Mouse (Mus musculus) MEL (cell line): ENCODE data around the gene Dyrk3.

Experiments used
- CHD2 ChIP-seq: IDR thresholded peaks from 2 replicates; pipeline ENCODE4 v1.6.1; 2011; ENCODE audit warnings: low read length, improper control_type of control experiment
- CTCF ChIP-seq, 3 experiments: IDR thresholded peaks in 2 of 3; conservative IDR thresholded peaks in 1 of 3; 2 replicates each; pipeline ENCODE4 v1.5.1; 2011 to 2012; ENCODE audit warnings: low read length in 3 of 3, low read depth in 2 of 3, mild to moderate bottlenecking in 2 of 3, improper control_type of control experiment in 1 of 3, inconsistent platforms in 1 of 3, mixed read lengths in 1 of 3, moderate library complexity in 1 of 3; ENCODE audit not compliant: control insufficient read depth in 1 of 3, insufficient read depth in 1 of 3, poor library complexity in 1 of 3, severe bottlenecking in 1 of 3
- EP300 ChIP-seq, 2 experiments: IDR thresholded peaks; 2 replicates each; pipeline ENCODE4 v1.6.1; 2011; ENCODE audit warnings: improper control_type of control experiment in 2 of 2, low read length in 2 of 2, low read depth in 1 of 2, mild to moderate bottlenecking in 1 of 2
- ETS1 ChIP-seq: IDR thresholded peaks from 2 replicates; pipeline ENCODE4 v1.6.1; 2012; ENCODE audit warnings: low read depth, mild to moderate bottlenecking, inconsistent platforms, low read length, improper control_type of control experiment, moderate library complexity
- GATA1 ChIP-seq: IDR thresholded peaks from 2 replicates; pipeline ENCODE4 v1.6.1; 2011; ENCODE audit warnings: low read depth, low read length, improper control_type of control experiment
- KAT2A ChIP-seq: conservative IDR thresholded peaks from 2 replicates; pipeline ENCODE4 v1.6.1; 2012; ENCODE audit warnings: low read depth, low read length, improper control_type of control experiment, inconsistent platforms
- MAZ ChIP-seq: IDR thresholded peaks from 2 replicates; pipeline ENCODE4 v1.6.1; 2012; ENCODE audit warnings: low read depth, mild to moderate bottlenecking, inconsistent platforms, low read length, improper control_type of control experiment
- POLR2A ChIP-seq, 2 experiments: IDR thresholded peaks; 2 replicates each; pipeline ENCODE4 v1.6.1; 2011 to 2012; ENCODE audit warnings: low read length in 2 of 2, mild to moderate bottlenecking in 2 of 2, control low read depth in 1 of 2, improper control_type of control experiment in 1 of 2, low read depth in 1 of 2, moderate library complexity in 1 of 2; ENCODE audit not compliant: control insufficient read depth in 1 of 2, insufficient read depth in 1 of 2, poor library complexity in 1 of 2
- POLR2AphosphoS2 ChIP-seq: IDR thresholded peaks from 2 replicates; pipeline ENCODE4 v1.6.1; 2011; ENCODE audit warnings: low read length, improper control_type of control experiment
- RCOR1 ChIP-seq: IDR thresholded peaks from 2 replicates; pipeline ENCODE4 v1.6.1; 2012; ENCODE audit warnings: low read depth, mild to moderate bottlenecking, inconsistent platforms, low read length, improper control_type of control experiment
- USF1 ChIP-seq: IDR thresholded peaks from 2 replicates; pipeline ENCODE4 v1.6.1; 2014; ENCODE audit warnings: low read depth, mild to moderate bottlenecking, inconsistent platforms, low read length, improper control_type of control experiment, moderate library complexity
- USF2 ChIP-seq, 2 experiments: IDR thresholded peaks; 2 replicates each; pipeline ENCODE4 v1.6.1; 2011 to 2012; ENCODE audit warnings: improper control_type of control experiment in 2 of 2, low read length in 2 of 2, borderline replicate concordance in 1 of 2, inconsistent platforms in 1 of 2, low read depth in 1 of 2, mild to moderate bottlenecking in 1 of 2; ENCODE audit not compliant: insufficient read depth in 1 of 2

- no peak for TF ChIP-seq USF1
- no peak for TF ChIP-seq USF2 (IDR thresholded peaks at IDR 0.05; ENCODE audit: borderline replicate concordance in 1 of 2, insufficient read depth in 1 of 2, low read depth in 1 of 2, low read length in 2 of 2)
- TF ChIP-seq CTCF (IDR thresholded peaks at IDR 0.05 in 2 of 3, conservative IDR thresholded peaks at IDR 0.05 in 1 of 3; ENCODE audit: control insufficient read depth in 1 of 3, insufficient read depth in 1 of 3, low read depth in 2 of 3, low read length in 3 of 3, poor library complexity in 1 of 3, severe bottlenecking in 1 of 3) = no peak
- no peak for TF ChIP-seq EP300 (IDR thresholded peaks at IDR 0.05; ENCODE audit: low read depth in 1 of 2, low read length in 2 of 2)
- no peak for TF ChIP-seq POLR2A (IDR thresholded peaks at IDR 0.05; ENCODE audit: control insufficient read depth in 1 of 2, insufficient read depth in 1 of 2, low read depth in 1 of 2, low read length in 2 of 2, poor library complexity in 1 of 2)
- no peak for TF ChIP-seq RCOR1
- no peak for TF ChIP-seq CHD2
- TF ChIP-seq GATA1 = no peak
- no peak for TF ChIP-seq MAZ
- TF ChIP-seq ETS1 = no peak
- no peak for TF ChIP-seq POLR2AphosphoS2
- no peak for TF ChIP-seq KAT2A
These were observed 23.0 kb upstream of the Dyrk3 start for GRCm38 (mm10) chr1:131161091-131161490.
